Mouse (Mus musculus) adrenal gland, postnatal 10 days (tissue): ENCODE data around the gene Gm10097. TPM values are rescaled to one million over a fixed set of nuclear protein-coding genes. Genes with fewer than 3 reads are reported as not detected.

ENCODE experiments used
- DNase-seq: peaks from one replicate; pipeline ENCODE4 v3.0.0; 2021; ENCODE audit warnings: mixed read lengths
- total RNA-seq, 2 experiments: library from RNA; stranded (reverse); gene quantifications; 2 replicates each; pipeline ENCODE4 v1.2.3; 2021

The Gm10097 gene
- total RNA-seq, 2 experiments from 2014 or later = 0.27 TPM; not detected in 1

GRCm38 (mm10) chr10:5085792-5086191, 16.8 kb downstream of the Gm10097 start:
- no peak for DNase-seq

GRCm38 (mm10) chr10:5086329-5086728, 17.3 kb downstream of the Gm10097 start:
- DNase-seq = no peak

GRCm38 (mm10) chr10:5087336-5087735, 18.3 kb downstream of the Gm10097 start:
- no peak for DNase-seq

- DNase-seq = no peak
Measured at GRCm38 (mm10) chr10:5089133-5089532, 20.1 kb downstream of the Gm10097 start.

GRCm38 (mm10) chr10:5096996-5097753, 28.2 kb downstream of the Gm10097 start:
- DNase-seq = peak; percentile 38

- DNase-seq = no peak
Measured at GRCm38 (mm10) chr10:5097754-5098137, 28.8 kb downstream of the Gm10097 start.

- no peak for DNase-seq
Measured at GRCm38 (mm10) chr10:5110773-5111172, 41.8 kb downstream of the Gm10097 start.

- no peak for DNase-seq
Measured at GRCm38 (mm10) chr10:5116155-5116554, 47.2 kb downstream of the Gm10097 start.

- DNase-seq = no peak
Measured at GRCm38 (mm10) chr10:5116720-5117119, 47.7 kb downstream of the Gm10097 start.
